Mouse (Mus musculus) macrophage (primary cell): ENCODE data around the gene Vmn1r220. TPM values are rescaled to one million over a fixed set of nuclear protein-coding genes. Genes with fewer than 3 reads are reported as not detected.
"Not testable (repeated sequence)": the region's sequence is repeated elsewhere in the genome, so short reads cannot be mapped to it uniquely, and the experiment has no call there.

Experiments
- H3K27ac ChIP-seq: fragments of 350-480 bp; formaldehyde crosslinking; 2 replicates; pipeline ENCODE4 v1.9.0; 2021
- H3K36me3 ChIP-seq: fragments of 350-480 bp; formaldehyde crosslinking; 2 replicates; pipeline ENCODE4 v1.9.0; 2021; ENCODE audit errors: inconsistent target
- H3K4me3 ChIP-seq: fragments of 350-480 bp; formaldehyde crosslinking; 2 replicates; pipeline ENCODE4 v1.9.0; 2021; ENCODE audit errors: inconsistent target
- H3K79me2 ChIP-seq: fragments of 350-480 bp; formaldehyde crosslinking; 2 replicates; pipeline ENCODE4 v1.9.0; 2021; ENCODE audit errors: inconsistent target
- WGBS: methylation state at CpG from one replicate; pipeline ENCODE4 v1.1.7; 2026; ENCODE audit warnings: inconsistent platforms; ENCODE audit not compliant: missing documents; 5-methylcytosine and 5-hydroxymethylcytosine counted together
- polyA plus RNA-seq: library from polyadenylated mRNA; stranded (reverse); fragments of 250-400 nt; gene quantifications from 3 replicates; pipeline ENCODE4 v1.2.4, GENCODE M21; 2018; ENCODE audit warnings: inconsistent platforms
- total RNA-seq, 78 experiments: library from RNA; depleted of rRNA; stranded (reverse); fragments of 250-400 nt; gene quantifications; 1 replicate in 9 of 78; 2 replicates in 24 of 78; 3 replicates in 43 of 78; 4 replicates in 2 of 78; pipeline ENCODE4 v1.2.4; 2018; ENCODE audit warnings: inconsistent platforms in 56 of 78

Gene Vmn1r220
- total RNA-seq (2018; cell fraction: chromatin; rRNA removed), result not detected
- total RNA-seq (2018; cell fraction: cytosol; rRNA removed), result not detected
- total RNA-seq (2018; cell fraction: nucleus; rRNA removed), result not detected
- polyA plus RNA-seq, result not detected in 3 replicates

DNA sequence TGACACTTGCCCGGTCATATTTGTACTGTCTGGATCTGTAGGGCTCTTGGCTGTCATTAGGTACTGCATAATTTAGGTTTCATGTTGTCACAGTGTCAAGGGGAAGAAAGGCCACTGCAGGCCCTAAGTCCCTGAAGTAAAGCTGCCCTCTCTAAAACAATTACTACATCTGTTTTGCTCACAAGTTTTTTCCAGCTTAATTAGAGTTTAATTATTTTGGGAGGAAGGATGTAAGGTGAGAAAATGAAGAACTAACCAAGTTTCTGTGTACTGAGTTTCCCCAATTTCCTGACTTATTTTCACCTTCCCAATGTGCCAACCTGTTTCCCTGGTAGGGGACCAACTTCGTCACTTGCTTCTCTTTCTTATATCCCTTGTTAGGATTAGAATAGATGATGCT lies at the start of gene Vmn1r220:
TSS of gene Vmn1r220 (minus strand) at position 101 of the 400 bp plus-strand sequence.
- 88% methylated on average over 2 of the region's 2 CpGs for WGBS
- Histone ChIP-seq H3K79me2 (no peaks in the 10 kb centered on the region), H3K4me3 (no peak within 1 kb of the TSS), H3K36me3 (no peaks in the 10 kb centered on the region), H3K27ac (no peak within 1 kb of the TSS)

GRCm38 (mm10) chr13:23235847-23236246 lies 48.1 kb upstream of the Vmn1r220 start, which contains the start of gene Vmn1r222:
Vmn1r222 (minus strand) TSS chr13:23235947.
- not testable (repeated sequence) for H3K27ac ChIP-seq, H3K4me3 ChIP-seq, H3K79me2 ChIP-seq, H3K36me3 ChIP-seq

DNA sequence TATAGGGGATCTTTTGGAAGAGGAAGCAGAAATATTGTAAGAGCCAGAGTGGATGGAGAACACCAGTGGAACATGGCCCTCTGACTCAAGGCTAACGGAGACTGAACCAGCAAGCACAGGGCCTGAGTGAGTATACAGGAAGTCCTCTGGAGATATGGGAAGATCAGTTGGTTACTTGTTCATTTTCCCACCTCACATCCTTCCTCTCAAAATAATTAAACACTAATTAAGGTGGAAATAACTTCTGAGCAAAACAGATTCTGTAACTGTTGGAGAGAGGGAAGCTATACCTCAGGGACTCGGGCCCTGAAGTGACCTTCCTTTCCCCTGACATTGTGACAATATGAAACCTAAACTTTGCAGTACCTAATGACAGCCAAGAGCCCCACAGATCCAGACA lies 26.1 kb upstream of the Vmn1r220 start, which contains the start of gene Vmn1r221:
TSS of gene Vmn1r221 (plus strand) at position 301 of the 400 bp plus-strand sequence.
- not testable (repeated sequence) for H3K36me3 ChIP-seq, H3K4me3 ChIP-seq, H3K79me2 ChIP-seq, H3K27ac ChIP-seq
- WGBS, result 90% methylated on average over 1 of the region's 2 CpGs

GRCm38 (mm10) chr13:23203885-23204284 lies 16.1 kb upstream of the Vmn1r220 start:
- H3K4me3 ChIP-seq, H3K36me3 ChIP-seq, H3K27ac ChIP-seq, H3K79me2 ChIP-seq: not testable (repeated sequence)
- 60% methylated on average over 1 of the region's 1 CpGs for WGBS

- not testable (repeated sequence) for H3K27ac ChIP-seq, H3K36me3 ChIP-seq, H3K4me3 ChIP-seq, H3K79me2 ChIP-seq
- WGBS, result 89% methylated on average over 4 of the region's 4 CpGs
Measured at GRCm38 (mm10) chr13:23166471-23166870, 21.3 kb downstream of the Vmn1r220 start.

GRCm38 (mm10) chr13:23159012-23159411 lies 28.8 kb downstream of the Vmn1r220 start, which contains the start of gene Vmn1r219:
Vmn1r219 (plus strand) TSS chr13:23159312.
- Histone ChIP-seq H3K27ac (no peak within 1 kb of the TSS), H3K36me3 (no peaks in the 10 kb centered on the region), H3K79me2 (no peaks in the 10 kb centered on the region), H3K4me3 (no peak within 1 kb of the TSS)
- 71% methylated on average over 4 of the region's 4 CpGs for WGBS

- H3K79me2 ChIP-seq, result no peaks in the 10 kb centered on the region
- no peak overlapping the region for H3K4me3 ChIP-seq
- no peak overlapping the region for H3K27ac ChIP-seq
- 65% methylated on average over 3 of the region's 3 CpGs for WGBS
- H3K36me3 ChIP-seq, result no peaks in the 10 kb centered on the region
Measured at GRCm38 (mm10) chr13:23157848-23158247, 29.9 kb downstream of the Vmn1r220 start.

GRCm38 (mm10) chr13:23138880-23139279 lies 48.9 kb downstream of the Vmn1r220 start:
- Histone ChIP-seq H3K4me3 (no peak overlapping the region), H3K36me3 (no peaks in the 10 kb centered on the region), H3K79me2 (no peaks in the 10 kb centered on the region), H3K27ac (no peak overlapping the region)
- 85% methylated on average over 2 of the region's 2 CpGs for WGBS

GRCm38 (mm10) chr13:23133501-23133900 lies 54.3 kb downstream of the Vmn1r220 start:
- Histone ChIP-seq H3K36me3 (no peaks in the 10 kb centered on the region), H3K79me2 (no peaks in the 10 kb centered on the region), H3K27ac (no peak overlapping the region), H3K4me3 (no peak overlapping the region)
- 50% methylated on average over 1 of the region's 1 CpGs for WGBS

- WGBS, result 72% methylated on average over 3 of the region's 3 CpGs
- H3K4me3 ChIP-seq, result no peak within 1 kb of the TSS
- H3K79me2 ChIP-seq, result no peaks in the 10 kb centered on the region
- H3K36me3 ChIP-seq, result no peaks in the 10 kb centered on the region
- no peak within 1 kb of the TSS for H3K27ac ChIP-seq
Measured at GRCm38 (mm10) chr13:23133099-23133498, 54.7 kb downstream of the Vmn1r220 start, which contains the start of gene Vmn1r218. Vmn1r218 (plus strand) TSS chr13:23133155.

Other genes starting within 250 kb of the Vmn1r220 start
- not detected in 3 replicates for gene Vmn1r213, start 180.3 kb downstream of the Vmn1r220 start, polyA plus RNA-seq
- not detected in 3 replicates for gene Vmn1r214, start 157.6 kb downstream of the Vmn1r220 start, polyA plus RNA-seq
- gene Vmn1r215, start 120.0 kb downstream of the Vmn1r220 start, polyA plus RNA-seq, result not detected in 3 replicates
- not detected in 3 replicates for gene Vmn1r217, start 69.7 kb downstream of the Vmn1r220 start, polyA plus RNA-seq
- not detected in 3 replicates for gene Vmn1r218, start 54.8 kb downstream of the Vmn1r220 start, polyA plus RNA-seq
- gene Vmn1r219, start 28.7 kb downstream of the Vmn1r220 start, polyA plus RNA-seq, result not detected in 3 replicates
- gene Vmn1r221, start 26.2 kb upstream of the Vmn1r220 start, polyA plus RNA-seq, result not detected in 3 replicates
- not detected in 3 replicates for gene Vmn1r222, start 48.0 kb upstream of the Vmn1r220 start, polyA plus RNA-seq
- gene Vmn1r223, start 59.2 kb upstream of the Vmn1r220 start, polyA plus RNA-seq, result not detected in 3 replicates
- gene Zfp322a, start 181.2 kb upstream of the Vmn1r220 start, polyA plus RNA-seq, result 12.3 to 19.9 TPM (median 12.8 TPM) in 3 replicates
- gene Abt1, start 235.9 kb upstream of the Vmn1r220 start, polyA plus RNA-seq, result 3.5 to 4.4 TPM (median 3.7 TPM) in 3 replicates